Mouse (Mus musculus): ENCODE data around the gene Cdk2ap2.

- TF ChIP-seq POLR2A (IDR thresholded peaks at IDR 0.05; ENCODE audit: extremely low read depth, insufficient read depth, low read length): no peak
- no peak for TF ChIP-seq CTCF (IDR thresholded peaks at IDR 0.05; ENCODE audit: extremely low read depth, insufficient read depth, low read length)
These were observed 18.2 kb downstream of the Cdk2ap2 start for GRCm38 (mm10) chr19:4115144-4115543.
